Mouse (Mus musculus) adrenal gland, postnatal 25 days (tissue): ENCODE data around the gene Ctxn1. TPM values are rescaled to one million over a fixed set of nuclear protein-coding genes. Genes with fewer than 3 reads are reported as not detected.
A peak's percentile ranks its signal among the peaks of the same experiment; 100 is the strongest.

ENCODE experiments used
- DNase-seq: peaks from one replicate; pipeline ENCODE4 v3.0.0; 2021; ENCODE audit warnings: mixed read lengths
- total RNA-seq: library from RNA; stranded (reverse); gene quantifications from 2 replicates; pipeline ENCODE4 v1.2.3, GENCODE M21; 2021

Gene Ctxn1
- total RNA-seq, 1 experiment from 2014 or later: 8.0 TPM

DNA sequence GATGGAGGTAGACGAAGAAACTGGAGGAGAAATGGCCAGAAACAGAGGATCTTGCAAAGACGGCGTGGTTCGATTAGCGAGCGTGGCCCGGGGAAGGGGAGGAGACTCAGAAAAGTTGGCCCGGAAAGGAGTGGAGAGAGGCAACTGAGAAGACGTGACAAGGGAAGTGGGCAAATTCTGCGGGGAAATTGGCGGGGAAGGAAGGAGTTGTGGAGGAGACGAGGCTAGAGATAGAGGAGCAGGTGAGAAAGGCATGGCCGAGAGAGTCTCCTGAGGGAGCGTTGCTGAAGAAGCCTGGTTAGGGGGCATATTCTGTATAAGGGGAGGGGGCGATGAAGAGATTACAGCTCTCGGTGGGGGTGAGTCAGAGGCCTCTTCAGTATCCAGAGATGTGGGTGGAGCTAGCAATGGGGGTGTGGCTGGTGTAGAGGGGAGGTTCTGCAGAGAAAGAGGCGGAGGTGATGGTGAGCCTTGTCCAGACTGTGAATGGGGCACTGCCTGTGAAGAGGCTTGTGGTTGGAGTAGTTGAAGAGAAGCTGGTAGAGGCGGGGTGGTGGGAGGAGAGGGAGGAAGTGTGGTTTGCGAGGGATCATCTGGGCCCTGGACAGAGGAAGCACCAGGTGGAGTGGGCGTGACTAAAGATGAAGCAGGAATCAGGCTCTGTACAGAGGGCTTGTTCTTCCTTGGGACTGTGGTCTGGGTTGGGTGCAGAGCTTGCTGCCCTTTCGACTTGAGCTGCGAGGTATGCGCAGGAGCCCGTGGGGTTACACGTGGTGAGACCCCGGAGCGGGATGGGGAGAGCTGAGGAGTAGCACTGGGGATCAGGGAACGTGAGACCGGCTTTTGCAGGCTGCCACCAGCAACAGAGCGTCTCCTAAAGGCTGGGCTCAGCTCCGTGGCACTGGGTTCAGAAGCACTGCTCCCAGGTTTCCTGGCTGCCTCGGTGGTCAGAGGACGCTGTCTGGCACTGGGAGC is 44.8 kb downstream of the Ctxn1 start:
- peak; percentile 74 for DNase-seq

GRCm38 (mm10) chr8:4213210-4214005 is 45.7 kb downstream of the Ctxn1 start:
- DNase-seq: peak; percentile 81

DNA sequence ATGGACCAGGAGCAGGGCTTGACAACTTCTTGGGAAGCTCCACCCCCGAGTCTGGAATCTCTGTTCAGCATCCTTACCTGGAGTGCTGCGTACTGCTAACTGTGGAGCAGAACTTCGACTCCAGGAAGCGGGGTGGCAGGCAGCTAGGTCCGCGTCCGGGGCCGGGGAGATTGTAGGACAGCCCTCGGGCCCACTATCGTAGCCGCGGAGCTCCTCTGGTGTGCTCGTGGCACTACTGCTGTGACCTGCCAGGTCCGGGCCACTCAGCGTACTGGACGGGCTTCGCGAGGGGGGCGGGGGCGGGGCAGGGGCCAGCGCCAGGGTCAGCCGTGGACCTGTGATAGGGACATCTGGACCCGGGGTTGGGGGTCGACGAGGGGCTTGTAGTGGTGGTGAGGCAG is 46.3 kb downstream of the Ctxn1 start:
- DNase-seq: no peak

DNA sequence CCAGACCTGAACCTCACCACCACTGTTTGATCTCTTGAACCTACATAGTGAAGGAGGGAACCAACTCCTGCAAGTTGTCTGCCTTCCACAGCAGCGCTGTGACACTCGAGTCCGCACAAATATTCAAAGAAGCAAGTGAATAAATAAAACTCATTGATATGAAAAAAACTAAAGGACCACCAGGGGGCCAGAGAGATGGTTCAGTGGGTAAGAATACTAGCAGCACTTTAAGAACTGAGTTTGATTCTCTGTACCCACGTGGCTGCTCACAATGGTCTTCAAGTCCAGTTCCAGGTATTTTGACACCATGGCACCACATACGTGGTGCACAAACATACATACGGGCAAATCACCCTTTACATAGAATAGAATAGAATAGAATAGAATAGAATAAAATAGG is 48.0 kb downstream of the Ctxn1 start:
- no peak for DNase-seq

Other genes starting within 250 kb of the Ctxn1 start
- gene Cd209f, start 153.4 kb downstream of the Ctxn1 start, total RNA-seq: 0.88 and 1.6 TPM in 2 replicates
- gene Cd209g, start 125.2 kb downstream of the Ctxn1 start, total RNA-seq: 0.18 TPM in 1 of 2 replicates, not detected in the other
- 31.2 and 38.6 TPM in 2 replicates for gene Evi5l, start 92.7 kb downstream of the Ctxn1 start, total RNA-seq
- 4.7 and 5.2 TPM in 2 replicates for gene Prr36, start 41.8 kb downstream of the Ctxn1 start, total RNA-seq
- 18.0 and 18.6 TPM in 2 replicates for gene Lrrc8e, start 32.4 kb downstream of the Ctxn1 start, total RNA-seq
- gene Map2k7, start 20.5 kb downstream of the Ctxn1 start, total RNA-seq: 99.6 and 105 TPM in 2 replicates
- 1.1 and 3.0 TPM in 2 replicates for gene Gm49320, start 20.4 kb downstream of the Ctxn1 start, total RNA-seq
- 15.8 and 22.6 TPM in 2 replicates for gene Tgfbr3l, start 11.1 kb downstream of the Ctxn1 start, total RNA-seq
- 30.7 and 31.8 TPM in 2 replicates for gene Snapc2, start 6.2 kb downstream of the Ctxn1 start, total RNA-seq
- gene Timm44, start 16.6 kb upstream of the Ctxn1 start, total RNA-seq: 107 and 120 TPM in 2 replicates
- gene Ccl25, start 65.9 kb upstream of the Ctxn1 start, total RNA-seq: 18.8 and 20.2 TPM in 2 replicates
- gene Elavl1, start 66.1 kb upstream of the Ctxn1 start, total RNA-seq: 95.1 and 102 TPM in 2 replicates
- 11.0 and 28.3 TPM in 2 replicates for gene Cers4, start 233.8 kb upstream of the Ctxn1 start, total RNA-seq